In the genomic region with DNA sequence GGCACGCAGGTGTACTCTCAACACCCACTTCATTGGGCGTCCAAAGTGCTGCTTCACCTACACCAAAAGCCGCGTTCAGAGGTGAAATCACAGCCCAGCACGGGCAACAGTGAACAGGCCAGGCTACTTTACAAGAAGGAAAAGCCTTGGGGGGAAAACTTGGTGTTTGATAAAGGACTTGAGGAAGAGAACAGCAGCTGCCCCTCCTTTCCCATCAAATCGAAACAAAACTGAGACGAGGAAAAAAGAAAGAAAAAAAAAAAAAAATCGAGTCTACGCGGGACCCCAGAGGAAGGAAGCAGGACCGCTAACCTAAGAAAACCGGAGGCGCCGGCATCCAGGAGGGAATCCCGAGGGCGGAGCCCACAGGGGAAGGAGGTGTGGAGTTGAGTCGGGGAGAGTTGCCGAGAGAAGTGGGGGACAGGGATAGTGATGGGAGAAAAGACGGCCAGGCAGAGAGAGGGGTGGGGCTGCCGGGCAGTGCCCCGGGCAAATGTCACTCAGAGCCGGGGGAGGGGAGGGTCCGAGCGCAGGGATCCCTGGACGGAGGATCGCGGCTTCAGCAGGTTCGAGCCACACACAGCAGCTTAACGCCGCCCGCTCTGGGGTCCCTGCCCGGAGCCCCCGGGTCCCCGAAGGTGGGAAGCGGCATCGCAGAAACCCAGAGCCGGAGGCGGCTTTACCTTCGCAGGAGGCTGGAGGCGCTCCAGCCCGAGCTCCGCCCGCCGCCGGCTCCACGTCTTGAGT, we compare ENCODE assay signal across 7 mouse cellular contexts. TPM values are rescaled to one million over a fixed set of nuclear protein-coding genes. Genes with fewer than 3 reads are reported as not detected.
DNase-seq lines count a peak whose midpoint lies in the region; ATAC-seq and TF ChIP-seq lines count a peak whose summit lies in the region.

No protein-coding gene starts in this region.

- DNase-seq in thymus, adult 2 months, result no peak
- DNase-seq in thymus, postnatal 25 days, result no peak
- peak; percentile 52 to 68 for DNase-seq in adrenal gland, postnatal 36 days
- peak; percentile 85 for DNase-seq in kidney, adult 2 months
- DNase-seq in lung, adult 2 months, result no peak
- peak; percentile 55 for DNase-seq in retina, embryonic 14.5 days (ENCODE audit: low spot score)

- TF ChIP-seq CTCF in thymus, adult 2 months (IDR thresholded peaks at IDR 0.05; ENCODE audit: borderline replicate concordance, control insufficient read depth, extremely low read depth, insufficient read depth, low read length, poor library complexity), result no peak
- TF ChIP-seq CTCF in kidney, adult 2 months (conservative IDR thresholded peaks at IDR 0.05; ENCODE audit: insufficient read depth, insufficient read length, low read depth, low read length), result no peak
- TF ChIP-seq CTCF in lung, adult 2 months (IDR thresholded peaks at IDR 0.05; ENCODE audit: insufficient read depth, low read length), result no peak

- H3K4me3 ChIP-seq in thymus, adult 2 months (ENCODE audit: control insufficient read depth, insufficient read depth, low read length), result peak overlapping the region; percentile 71
- H3K4me3 ChIP-seq in forebrain, embryonic 13.5 days, result peak overlapping the region; percentile 95
- peak overlapping the region; percentile 70 for H3K4me3 ChIP-seq in kidney, adult 2 months (ENCODE audit: insufficient read depth, low read depth, low read length)
- H3K4me3 ChIP-seq in lung, adult 2 months (replicated peaks; ENCODE audit: extremely low read depth, low read depth, low read length), result peak overlapping the region; percentile 64

- no peaks in the 10 kb centered on the region for H3K27me3 ChIP-seq in thymus, adult 2 months (ENCODE audit: control insufficient read depth, insufficient read depth, low read length)
- H3K27me3 ChIP-seq in forebrain, embryonic 13.5 days, result no peaks in the 10 kb centered on the region
- H3K27me3 ChIP-seq in kidney, adult 2 months (replicated peaks; ENCODE audit: control insufficient read depth, insufficient read depth, low read length), result no peaks in the 10 kb centered on the region

- H3K4me2 ChIP-seq in forebrain, embryonic 13.5 days, result peak overlapping the region; percentile 88

- ATAC-seq in forebrain, embryonic 13.5 days, result peak; percentile 73; the same call in 1 of the 2 replicates

- H3K9me3 ChIP-seq in forebrain, embryonic 13.5 days (replicated peaks), result no peaks in the 10 kb centered on the region

- TF ChIP-seq POLR2A in thymus, adult 2 months (IDR thresholded peaks at IDR 0.05; ENCODE audit: control insufficient read depth, extremely low read depth, insufficient read depth, low read length, poor library complexity), result no peak
- TF ChIP-seq POLR2A in kidney, adult 2 months (IDR thresholded peaks at IDR 0.05; ENCODE audit: low read depth, low read length), result peak; percentile 30
- no peak for TF ChIP-seq POLR2A in lung, adult 2 months (IDR thresholded peaks at IDR 0.05; ENCODE audit: borderline replicate concordance, extremely low read depth, low read depth, low read length)

- H3K9ac ChIP-seq in forebrain, embryonic 13.5 days, result peak overlapping the region; percentile 91

- H3K36me3 ChIP-seq in thymus, adult 2 months (ENCODE audit: control insufficient read depth, insufficient read depth, low read length), result no peaks in the 10 kb centered on the region
- no peaks in the 10 kb centered on the region for H3K36me3 ChIP-seq in forebrain, embryonic 13.5 days (ENCODE audit: poor library complexity, severe bottlenecking)
- H3K36me3 ChIP-seq in kidney, adult 2 months (ENCODE audit: control insufficient read depth, insufficient read depth, low read length), result no peaks in the 10 kb centered on the region

- peaks cover 8% of the 10 kb centered on the region for H3K4me1 ChIP-seq in thymus, adult 2 months (replicated peaks; ENCODE audit: control insufficient read depth, insufficient read depth, low read length)
- H3K4me1 ChIP-seq in forebrain, embryonic 13.5 days, result peaks cover 23% of the 10 kb centered on the region
- H3K4me1 ChIP-seq in kidney, adult 2 months (ENCODE audit: control insufficient read depth, insufficient read depth, low read length), result peaks cover 18% of the 10 kb centered on the region
- peaks cover 2% of the 10 kb centered on the region; the same call in 1 of the 2 replicates for H3K4me1 ChIP-seq in lung, adult 2 months (ENCODE audit: control insufficient read depth, insufficient read depth, low read length)

- under 1% methylated on average over 46 of the region's 46 CpGs for WGBS in thymus, adult 2 months
- WGBS in forebrain, embryonic 13.5 days, result 1% methylated on average over 44 of the region's 46 CpGs
- 1% methylated on average over 46 of the region's 46 CpGs for WGBS in kidney, adult 2 months
- under 1% methylated on average over 46 of the region's 46 CpGs for WGBS in lung, adult 2 months

- no peak overlapping the region for H3K27ac ChIP-seq in thymus, adult 2 months (ENCODE audit: control insufficient read depth, insufficient read depth, low read length)
- H3K27ac ChIP-seq in forebrain, embryonic 13.5 days, result peak overlapping the region; percentile 87
- peak overlapping the region; percentile 79 for H3K27ac ChIP-seq in kidney, adult 2 months (ENCODE audit: insufficient read depth, low read depth, low read length)

RNA-seq across cellular contexts. Expression of gene Dnajc13, which starts 0.5 kb away (rescaled TPM):
- polyA plus RNA-seq in thymus, adult 2 months (2012; rRNA removed), result 59.7 and 71.9 TPM in 2 replicates
- 10 to 100 TPM; 43.0 to 46.9 TPM for total RNA-seq in adrenal gland, postnatal 36 days (2021)
- 16.7 and 18.6 TPM in 2 replicates for polyA plus RNA-seq in forebrain, embryonic 13.5 days (2015; fragmentation: Nextera tagmentation; extraction: Ambion mirVana)
- 104 and 129 TPM in 2 replicates for polyA plus RNA-seq in kidney, adult 2 months (2012; rRNA removed)
- polyA plus RNA-seq in lung, adult 2 months (2012; rRNA removed), result 19.4 and 21.3 TPM in 2 replicates

Comparison
In these comparisons a context has a peak if more than half of its experiments do, and no peak if none do; other contexts are left out.
1. DNase-seq: peak in adrenal gland, postnatal 36 days (2 of 2), kidney, adult 2 months (single experiment) and retina, embryonic 14.5 days (single experiment); none in thymus, adult 2 months (single experiment), thymus, postnatal 25 days (single experiment) and lung, adult 2 months (single experiment).
2. Peak in every context shown above with its lines, with median percentiles within 50 percentile points of each other: H3K4me3 ChIP-seq.